Mouse (Mus musculus): ENCODE measurements at regions not wholly inside any gene's neighbourhood (a gene's known extent, or its start where the extent isn't known, plus 50 kb on each side); places are given as distances from the start of the nearest gene placed in this dataset.

DNA sequence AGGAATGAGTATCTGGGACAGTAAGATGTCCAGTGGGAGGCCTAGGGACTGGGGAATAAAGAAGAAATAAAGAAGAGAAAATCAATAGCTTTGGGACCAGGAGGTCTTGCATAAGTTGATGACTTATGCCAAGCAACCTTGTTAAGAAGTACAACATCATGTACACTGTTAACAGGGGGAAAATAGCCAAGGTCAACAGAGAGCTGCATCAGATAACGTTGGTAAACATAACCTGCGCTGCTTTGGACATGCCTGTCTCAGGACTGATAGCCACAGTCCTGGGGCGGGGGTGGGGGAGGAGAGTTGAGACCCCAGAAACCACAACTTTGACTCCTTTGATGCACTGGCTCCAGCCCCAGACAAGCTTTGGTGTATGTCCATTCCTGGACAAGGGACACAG, 90.7 kb upstream of the Syt10 start:
- TF ChIP-seq CTCF (IDR thresholded peaks at IDR 0.05; ENCODE audit: borderline replicate concordance, extremely low read depth, insufficient read depth, insufficient read length) (no peak), POLR2A (IDR thresholded peaks at IDR 0.05; ENCODE audit: borderline replicate concordance, extremely low read depth, insufficient read depth, insufficient read length, poor library complexity, severe bottlenecking) (no peak)
